Mouse (Mus musculus): ENCODE measurements at regions not wholly inside any gene's neighbourhood (a gene's known extent, or its start where the extent isn't known, plus 50 kb on each side); places are given as distances from the start of the nearest gene placed in this dataset.
A peak's percentile ranks its signal among the peaks of the same experiment; 100 is the strongest.

GRCm38 (mm10) chr4:124154627-124155026 lies 236.8 kb upstream of the 4930535I16Rik start:
- no peak for DNase-seq (ENCODE audit: low read depth)

DNA sequence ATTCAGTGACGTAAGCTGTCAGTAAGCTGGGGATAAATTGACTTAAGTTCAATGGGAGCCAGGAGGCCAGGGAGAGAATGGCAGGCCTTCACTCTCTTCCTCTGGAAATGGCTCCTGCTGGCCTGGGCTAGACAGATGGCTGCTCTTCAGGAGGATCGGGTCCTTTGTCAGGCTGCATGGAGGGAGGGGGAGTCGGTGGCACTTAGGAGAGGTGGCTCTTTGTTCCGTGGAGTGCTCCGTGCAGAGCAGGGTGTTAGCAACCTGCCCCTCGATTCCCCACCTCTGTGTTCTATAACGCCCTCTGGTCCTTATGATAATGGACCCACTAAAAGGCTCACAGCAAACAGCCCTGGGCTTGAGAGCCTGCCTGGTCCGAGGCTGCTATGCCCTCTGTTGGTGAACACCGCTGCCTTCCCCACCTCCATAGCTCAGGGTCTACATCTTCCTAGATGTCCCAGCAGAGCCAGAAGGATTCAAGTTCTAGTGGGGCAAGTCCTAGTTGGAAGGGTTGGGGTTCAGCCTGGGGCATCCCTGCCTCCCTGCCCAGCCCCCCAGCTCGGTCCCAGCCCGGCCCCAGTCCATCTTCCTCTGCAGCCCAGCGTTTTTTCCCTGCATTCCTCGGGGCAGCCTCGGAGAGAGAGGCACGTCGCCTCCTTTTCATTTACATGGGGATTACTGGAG lies 232.1 kb upstream of the 4930535I16Rik start:
- no peak for DNase-seq (ENCODE audit: low read depth)

GRCm38 (mm10) chr4:124149037-124149436 lies 231.2 kb upstream of the 4930535I16Rik start:
- no peak for DNase-seq (ENCODE audit: low read depth)

DNA sequence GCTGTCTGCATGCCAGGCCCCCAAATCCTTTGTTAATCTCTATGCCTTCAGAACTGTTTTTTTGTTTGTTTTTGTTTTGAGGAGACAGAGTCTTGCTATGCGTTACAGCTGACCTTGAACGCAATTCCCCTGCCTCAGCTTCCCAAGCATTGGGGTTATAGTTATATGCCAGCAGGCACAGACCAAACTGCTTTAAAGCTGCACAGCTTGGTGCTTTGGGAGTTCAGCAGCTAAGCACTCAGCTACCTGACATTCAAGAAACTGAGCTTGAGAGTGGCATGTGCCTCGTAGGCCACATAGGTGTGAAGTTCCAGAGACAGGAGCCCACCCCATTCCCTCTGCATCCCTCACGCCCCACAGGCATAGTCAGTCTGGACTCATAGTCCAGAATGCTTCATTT lies 229.5 kb upstream of the 4930535I16Rik start:
- DNase-seq (ENCODE audit: low read depth): no peak

- no peak for DNase-seq (ENCODE audit: low read depth)
These were observed 228.3 kb upstream of the 4930535I16Rik start for GRCm38 (mm10) chr4:124146135-124146534.

GRCm38 (mm10) chr4:124143630-124144029 lies 225.8 kb upstream of the 4930535I16Rik start:
- DNase-seq (ENCODE audit: low read depth): no peak

GRCm38 (mm10) chr4:124143226-124143625 lies 225.4 kb upstream of the 4930535I16Rik start:
- no peak for DNase-seq (ENCODE audit: low read depth)

GRCm38 (mm10) chr4:124142083-124142482 lies 224.3 kb upstream of the 4930535I16Rik start:
- peak; percentile 73 for DNase-seq (ENCODE audit: low read depth)

DNA sequence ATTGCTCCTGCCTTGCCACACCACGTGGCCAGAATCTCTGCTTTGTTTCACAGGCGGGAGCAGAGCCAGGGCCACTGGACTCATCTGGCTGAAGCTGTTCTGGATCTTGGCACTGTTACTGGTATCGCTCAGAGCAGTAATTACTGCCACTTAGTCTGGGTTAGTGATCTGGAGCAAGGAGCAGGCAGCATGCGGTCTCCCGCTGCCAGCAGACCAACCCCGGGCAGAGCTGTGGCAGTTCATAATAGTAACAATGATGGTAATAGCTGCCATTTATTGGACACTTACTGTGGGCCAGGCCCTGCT lies 217.3 kb upstream of the 4930535I16Rik start:
- no peak for DNase-seq (ENCODE audit: low read depth)

- no peak for DNase-seq (ENCODE audit: low read depth)
These were observed 216.7 kb upstream of the 4930535I16Rik start for GRCm38 (mm10) chr4:124134341-124135164.

GRCm38 (mm10) chr4:124130946-124131345 lies 213.1 kb upstream of the 4930535I16Rik start:
- DNase-seq (ENCODE audit: low read depth): peak; percentile 17

GRCm38 (mm10) chr4:124126258-124126657 lies 208.4 kb upstream of the 4930535I16Rik start:
- no peak for DNase-seq (ENCODE audit: low read depth)

GRCm38 (mm10) chr4:124120334-124120733 lies 202.5 kb upstream of the 4930535I16Rik start:
- DNase-seq (ENCODE audit: low read depth): no peak

DNA sequence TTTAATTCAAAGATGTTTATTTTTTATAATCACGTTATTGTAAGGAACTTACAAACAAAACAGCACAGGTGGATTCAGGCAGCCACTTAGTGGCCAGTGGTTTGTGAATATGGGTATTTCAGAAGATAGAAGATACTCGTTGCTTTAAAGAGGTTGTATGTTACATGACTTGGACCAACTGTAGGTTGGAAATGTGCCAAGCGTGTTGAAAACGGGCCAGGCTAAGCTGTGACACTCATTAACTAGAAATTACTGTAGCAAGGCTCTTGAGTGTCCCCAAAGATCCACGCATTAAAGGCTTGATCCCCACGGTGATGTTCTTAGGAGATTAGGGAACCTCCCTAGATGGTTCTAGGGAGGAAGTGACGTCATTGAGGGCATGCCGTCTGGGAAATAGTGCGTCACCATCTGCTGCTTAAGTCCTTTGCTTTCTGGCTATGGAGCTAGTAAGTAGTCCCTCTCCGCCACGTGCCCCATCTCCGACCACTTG lies 196.1 kb upstream of the 4930535I16Rik start:
- no peak for DNase-seq (ENCODE audit: low read depth)

GRCm38 (mm10) chr4:124110705-124111104 lies 192.9 kb upstream of the 4930535I16Rik start:
- peak; percentile 33 for DNase-seq (ENCODE audit: low read depth)

DNA sequence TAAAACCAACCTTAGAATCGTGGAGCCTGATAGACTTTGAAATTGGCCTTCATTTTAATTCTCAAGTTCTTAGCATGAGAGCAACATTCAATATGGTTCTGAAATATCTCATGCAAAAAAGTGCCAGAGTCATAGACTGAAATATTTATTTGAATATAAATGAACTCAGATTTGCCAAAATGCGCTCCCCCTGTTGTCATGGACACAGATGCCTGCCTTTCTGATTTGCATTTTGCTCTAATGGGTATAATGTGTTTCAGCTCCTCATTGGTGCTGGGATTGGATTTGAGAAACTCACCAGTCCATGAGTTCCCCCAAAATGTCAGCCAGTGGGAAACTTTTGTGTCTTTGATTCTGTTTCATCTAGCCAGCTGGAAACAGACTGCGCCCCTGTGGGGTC lies 191.5 kb upstream of the 4930535I16Rik start:
- no peak for DNase-seq (ENCODE audit: low read depth)

GRCm38 (mm10) chr4:124102684-124103083 lies 184.9 kb upstream of the 4930535I16Rik start:
- peak; percentile 39 for DNase-seq (ENCODE audit: low read depth)

GRCm38 (mm10) chr4:124086801-124087200 lies 169.0 kb upstream of the 4930535I16Rik start:
- DNase-seq (ENCODE audit: low read depth): no peak

DNA sequence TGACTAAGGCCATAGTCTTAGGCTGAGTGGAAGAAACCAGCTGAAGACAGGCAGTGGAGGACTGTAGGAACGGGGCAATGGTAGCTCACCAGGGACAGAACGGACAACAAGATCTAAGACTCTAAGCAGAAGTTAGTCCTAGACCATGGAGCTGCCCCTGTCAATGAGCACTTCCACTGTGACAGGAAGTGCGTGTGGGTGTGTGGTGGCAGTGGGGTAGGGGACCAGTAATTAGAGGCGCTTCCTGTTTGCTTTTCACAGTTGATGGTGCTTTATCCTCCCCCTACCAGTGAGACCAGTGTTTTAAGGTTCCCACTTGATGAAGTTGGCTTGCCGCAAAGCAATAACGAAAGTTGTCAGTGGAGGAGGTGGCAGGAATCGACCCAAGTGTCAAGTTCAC lies 168.4 kb upstream of the 4930535I16Rik start:
- no peak for DNase-seq (ENCODE audit: low read depth)

DNA sequence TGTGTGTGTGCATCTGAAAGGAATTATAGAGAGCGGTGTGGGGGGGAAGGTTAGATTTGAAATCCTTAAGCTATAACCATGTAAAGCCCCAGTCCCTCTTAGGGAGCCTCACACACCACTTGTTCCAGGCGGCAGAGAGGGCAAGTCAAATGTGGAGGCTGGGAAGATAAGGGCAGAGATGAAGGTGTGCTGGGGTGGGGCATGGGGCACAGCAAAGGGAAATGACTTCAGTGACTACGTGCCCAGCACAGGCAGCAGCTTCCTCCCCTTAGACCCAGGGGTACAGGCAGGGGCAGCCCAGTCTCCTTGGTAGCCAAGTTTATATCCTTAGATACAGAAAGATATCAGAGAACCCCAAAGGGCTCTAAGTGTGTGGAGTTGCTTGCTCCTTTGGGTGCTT lies 161.8 kb upstream of the 4930535I16Rik start:
- DNase-seq (ENCODE audit: low read depth): no peak

- DNase-seq (ENCODE audit: low read depth): no peak
These were observed 157.7 kb upstream of the 4930535I16Rik start for GRCm38 (mm10) chr4:124075551-124075950.

GRCm38 (mm10) chr4:124073646-124074045 lies 155.8 kb upstream of the 4930535I16Rik start:
- no peak for DNase-seq (ENCODE audit: low read depth)

GRCm38 (mm10) chr4:124064601-124065000 lies 146.8 kb upstream of the 4930535I16Rik start:
- no peak for DNase-seq (ENCODE audit: low read depth)
